Mouse (Mus musculus): Measurements from ENCODE around the gene Usp45. TPM values are rescaled to one million over a fixed set of nuclear protein-coding genes. Genes with fewer than 3 reads are reported as not detected.

Usp45 gene
- 56.9 TPM for polyA plus RNA-seq (2014; fragmentation: Illumina TruSeq; extraction: RNeasy Lipid Tissue Mini Kit (QIAGEN cat#74804); ENCODE audit: low read depth, low replicate concordance)

DNA sequence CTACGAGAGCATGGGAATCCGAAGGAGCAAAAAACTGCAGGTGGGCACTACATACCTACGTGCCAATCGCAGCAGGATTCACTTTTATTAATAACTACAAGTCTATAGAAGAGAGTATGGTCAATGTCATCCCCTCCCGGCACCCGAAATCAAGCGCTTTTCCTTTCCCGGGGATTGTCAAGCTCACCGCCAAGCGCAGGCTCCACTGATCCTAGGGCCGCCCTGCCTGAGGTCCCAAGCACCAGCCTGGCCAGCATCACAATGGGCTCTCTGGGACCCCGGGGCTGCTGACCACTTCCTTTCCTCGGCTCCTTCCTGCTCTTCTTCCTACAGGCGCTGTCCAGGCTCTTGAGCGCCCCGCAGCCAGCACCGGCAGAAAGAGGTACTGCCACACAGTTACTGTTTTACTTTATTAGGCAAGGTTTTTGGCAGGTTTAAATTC, at the start of gene Usp45, which contains the start of gene Tstd3:
Gene Usp45, plus strand, starts transcription at position 294 of the 442 bp plus-strand sequence.
Gene Tstd3, minus strand, starts transcription at position 350 of the 442 bp plus-strand sequence.

DNA sequence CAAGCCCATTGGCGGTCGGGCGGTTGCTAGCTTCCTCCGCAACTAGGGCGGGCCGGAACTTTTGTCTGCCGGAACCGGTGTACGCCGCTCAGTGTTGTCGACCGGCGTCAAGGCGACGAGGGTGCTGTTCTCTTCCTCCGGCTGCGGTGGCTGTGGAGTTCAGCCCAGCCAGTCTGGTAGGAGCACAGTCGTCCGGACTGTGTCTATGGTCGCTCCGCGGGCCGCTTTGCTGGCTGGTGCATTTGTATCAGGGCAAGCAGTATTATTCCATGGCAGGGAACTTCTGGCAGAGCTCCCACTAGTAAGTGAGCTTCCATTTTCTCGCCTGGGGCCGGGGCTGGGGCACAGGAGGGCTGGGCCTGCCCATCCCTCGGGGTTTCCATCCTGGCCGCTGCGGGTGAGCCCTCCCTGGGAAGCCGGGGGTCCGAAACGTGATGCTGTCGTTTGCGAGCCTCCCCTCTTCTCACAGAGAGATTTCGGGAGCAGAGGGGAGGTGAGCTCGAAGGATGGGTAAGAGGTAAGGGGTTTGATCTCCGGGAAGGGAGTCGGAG, 39.3 kb upstream of the Usp45 start, which contains the start of gene Ccnc:
Gene Ccnc, plus strand, starts transcription at position 87 of the 551 bp plus-strand sequence.

DNA sequence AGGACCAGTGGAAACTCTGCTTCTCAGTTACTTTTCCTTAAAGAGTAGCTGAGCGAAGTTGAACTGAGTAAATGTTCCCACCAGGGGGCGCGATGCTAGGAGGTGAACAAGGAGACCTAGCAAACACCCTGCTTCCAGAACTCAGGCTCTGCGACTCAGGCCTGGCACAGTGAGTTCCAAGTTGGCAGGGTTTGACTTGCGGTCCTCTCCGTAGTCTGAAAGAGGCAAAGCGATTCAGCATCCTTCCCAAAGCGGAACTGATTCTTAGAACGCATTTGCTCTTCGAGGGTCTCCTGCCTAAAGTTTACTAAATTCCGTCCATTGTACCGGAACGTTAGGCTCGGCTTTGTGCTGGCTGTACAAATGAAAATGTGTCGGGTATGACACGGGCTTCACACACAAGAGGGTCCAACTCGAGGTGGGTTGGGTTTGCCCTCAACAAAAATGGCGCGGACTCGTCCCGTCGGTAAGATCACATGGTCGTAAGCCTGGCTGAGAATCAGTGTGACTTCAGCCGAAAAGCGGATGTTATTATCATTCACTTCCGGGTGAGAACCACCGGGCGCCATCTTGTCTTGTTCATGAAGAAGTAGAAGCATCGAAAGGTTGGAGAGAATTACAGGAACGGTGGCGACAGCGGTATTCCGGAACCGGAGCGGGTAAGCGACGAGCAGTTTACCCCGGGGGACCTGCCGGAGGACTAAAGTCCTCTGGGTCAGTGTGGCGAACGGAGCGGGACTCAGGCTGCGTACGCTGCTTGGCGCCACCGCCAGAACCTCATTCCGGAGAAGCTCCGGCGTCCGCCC, 80.7 kb downstream of the Usp45 start, which contains the start of gene Pnisr:
Gene Pnisr, plus strand, starts transcription at position 103 of the 806 bp plus-strand sequence.

DNA sequence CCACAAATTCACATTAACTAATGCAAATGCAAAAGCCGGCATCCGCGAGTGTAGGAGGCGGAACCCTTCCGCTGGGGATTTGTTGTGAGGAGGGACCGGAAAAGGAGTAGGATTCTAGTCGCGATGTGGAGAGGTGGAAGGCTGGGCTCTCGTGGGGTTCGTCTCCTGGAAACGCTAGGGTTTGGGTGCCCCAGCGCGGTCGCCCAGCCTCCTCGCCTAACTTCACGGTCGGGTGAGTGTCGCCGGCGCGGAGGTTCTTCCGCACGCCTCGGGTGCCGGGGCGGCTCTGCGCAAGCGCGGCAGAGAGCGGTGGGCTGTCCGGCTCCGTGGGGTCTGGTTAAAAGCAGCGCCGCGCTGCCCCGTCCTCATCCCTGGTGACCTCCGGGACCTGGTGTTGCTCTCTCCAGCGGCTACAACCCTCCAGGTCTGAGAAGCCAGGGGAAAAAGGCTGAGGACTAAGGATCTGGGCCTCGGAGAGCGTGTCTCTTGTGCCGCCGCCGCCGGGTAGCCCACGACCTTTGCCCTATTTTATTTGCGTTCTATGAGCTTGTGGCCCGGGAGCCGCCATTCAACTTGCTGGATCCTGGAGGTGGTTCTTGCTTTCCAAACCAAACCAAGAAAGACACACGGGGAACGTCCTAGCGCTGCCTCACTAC, 112.7 kb downstream of the Usp45 start, which contains the start of gene Coq3:
Gene Coq3, plus strand, starts transcription at position 109 of the 656 bp plus-strand sequence.

Other genes starting within 250 kb of the Usp45 start
- not detected for gene Prdm13, start 81.2 kb upstream of the Usp45 start, polyA plus RNA-seq (2014; fragmentation: Illumina TruSeq; extraction: RNeasy Lipid Tissue Mini Kit (QIAGEN cat#74804); ENCODE audit: low read depth, low replicate concordance)
- gene Ccnc, start 39.5 kb upstream of the Usp45 start, polyA plus RNA-seq (2014; fragmentation: Illumina TruSeq; extraction: RNeasy Lipid Tissue Mini Kit (QIAGEN cat#74804); ENCODE audit: low read depth, low replicate concordance), result 101 TPM
- gene Tstd3, start 56 bp downstream of the Usp45 start, polyA plus RNA-seq (2014; fragmentation: Illumina TruSeq; extraction: RNeasy Lipid Tissue Mini Kit (QIAGEN cat#74804); ENCODE audit: low read depth, low replicate concordance), result 46.1 TPM
- gene Pnisr, start 80.4 kb downstream of the Usp45 start, polyA plus RNA-seq (2014; fragmentation: Illumina TruSeq; extraction: RNeasy Lipid Tissue Mini Kit (QIAGEN cat#74804); ENCODE audit: low read depth, low replicate concordance), result 134 TPM
- gene Coq3, start 112.5 kb downstream of the Usp45 start, polyA plus RNA-seq (2014; fragmentation: Illumina TruSeq; extraction: RNeasy Lipid Tissue Mini Kit (QIAGEN cat#74804); ENCODE audit: low read depth, low replicate concordance), result 28.3 TPM
- 6.5 TPM for gene Faxc, start 164.2 kb downstream of the Usp45 start, polyA plus RNA-seq (2014; fragmentation: Illumina TruSeq; extraction: RNeasy Lipid Tissue Mini Kit (QIAGEN cat#74804); ENCODE audit: low read depth, low replicate concordance)

Measured in adrenal gland, adult 10 weeks (tissue).